In genomic region chr2:145103295-145103694, GRCm38 (mm10) we compare ENCODE assay signal across 9 mouse cellular contexts.
"Had no signal": no experiment of that assay in that cellular context is flagged by ENCODE, and none has a peak within 500 bp of the region (broad histone marks: within the 10 kb centered on the region; RNA-seq: fewer than 3 reads in every experiment).

No protein-coding gene starts in this region.

- DNase-seq: kidney, postnatal 14 days; lung, adult 18-20 months; right cerebral cortex, adult 18-20 months; right cerebral cortex, postnatal 25 days; thymus, postnatal 4 days had no signal

- ATAC-seq: midbrain, embryonic 13.5 days had no signal

- H3K4me3 ChIP-seq: kidney, embryonic 15.5 days; limb, embryonic 13.5 days; midbrain, embryonic 13.5 days had no signal

- H3K27ac ChIP-seq: kidney, embryonic 15.5 days; limb, embryonic 13.5 days; liver, embryonic 14.5 days; midbrain, embryonic 13.5 days had no signal
